ENCODE assay signal across 8 mouse cellular contexts in genomic region chr1:138618012-138618354, GRCm38 (mm10). TPM values are rescaled to one million over a fixed set of nuclear protein-coding genes. Genes with fewer than 3 reads are reported as not detected.
DNase-seq lines count a peak whose midpoint lies in the region; ATAC-seq and TF ChIP-seq lines count a peak whose summit lies in the region.

No protein-coding gene starts in this region.

- no peaks in the 10 kb centered on the region for H3K27me3 ChIP-seq in erythroblast, embryonic 14.5 days (ENCODE audit: control insufficient read depth)
- H3K27me3 ChIP-seq in heart, embryonic 12.5 days (replicated peaks) = no peaks in the 10 kb centered on the region
- no peaks in the 10 kb centered on the region for H3K27me3 ChIP-seq in kidney, postnatal 0 days (ENCODE audit: insufficient read depth, low read length)
- H3K27me3 ChIP-seq in liver, adult 2 months (ENCODE audit: control insufficient read depth, insufficient read depth, low read length) = no peaks in the 10 kb centered on the region

- H3K9me3 ChIP-seq in erythroblast, embryonic 14.5 days (ENCODE audit: control insufficient read depth, low read length) = no peaks in the 10 kb centered on the region
- no peaks in the 10 kb centered on the region for H3K9me3 ChIP-seq in heart, embryonic 12.5 days (replicated peaks)
- H3K9me3 ChIP-seq in kidney, postnatal 0 days (replicated peaks; ENCODE audit: low read length) = no peaks in the 10 kb centered on the region

- peaks cover 14% of the 10 kb centered on the region; the same call in 1 of the 2 replicates for H3K79me2 ChIP-seq in liver, adult 2 months (ENCODE audit: control insufficient read depth, insufficient read depth, low read length)

- peaks cover 29% of the 10 kb centered on the region for H3K4me1 ChIP-seq in erythroblast, embryonic 14.5 days (ENCODE audit: control insufficient read depth)
- peaks cover 22% of the 10 kb centered on the region for H3K4me1 ChIP-seq in heart, embryonic 12.5 days (replicated peaks)
- peaks cover 11% of the 10 kb centered on the region; the same call in 1 of the 2 replicates for H3K4me1 ChIP-seq in kidney, postnatal 0 days (replicated peaks; ENCODE audit: insufficient read depth, low read length)
- H3K4me1 ChIP-seq in liver, adult 2 months (ENCODE audit: control insufficient read depth, insufficient read depth, low read length) = peaks cover 10% of the 10 kb centered on the region

- peak; percentile 86 for DNase-seq in CD4-positive, CD25-positive, alpha-beta regulatory T cell, adult 2 months (ENCODE audit: low read depth, low spot score)
- DNase-seq in brain, embryonic 18.5 days (ENCODE audit: low read depth, low spot score) = peak; percentile 26
- DNase-seq in kidney, postnatal 0 days (ENCODE audit: low spot score) = peak; percentile 95
- peak; percentile 84 for DNase-seq in liver, adult 2 months (ENCODE audit: extremely low read depth, low read depth, low spot score)
- peak; percentile 89 to 90 for DNase-seq in spleen, postnatal 36 days (ENCODE audit: low spot score in 2 of 2)

- WGBS in heart, embryonic 12.5 days = under 1% methylated on average over 11 of the region's 11 CpGs
- WGBS in kidney, postnatal 0 days = 0% methylated on average over 11 of the region's 11 CpGs
- 4% methylated on average over 11 of the region's 11 CpGs for WGBS in liver, adult 2 months

- peak overlapping the region; percentile 97 for H3K4me3 ChIP-seq in erythroblast, embryonic 14.5 days (replicated peaks)
- H3K4me3 ChIP-seq in heart, embryonic 12.5 days = peak overlapping the region; percentile 98
- peak overlapping the region; percentile 96 for H3K4me3 ChIP-seq in kidney, postnatal 0 days (replicated peaks; ENCODE audit: low read depth, low read length)
- H3K4me3 ChIP-seq in liver, adult 2 months (ENCODE audit: insufficient read depth, low read depth, low read length) = peak overlapping the region; percentile 50

- peaks cover 3% of the 10 kb centered on the region for H3K36me3 ChIP-seq in erythroblast, embryonic 14.5 days (ENCODE audit: control insufficient read depth)
- no peaks in the 10 kb centered on the region for H3K36me3 ChIP-seq in heart, embryonic 12.5 days
- no peaks in the 10 kb centered on the region for H3K36me3 ChIP-seq in kidney, postnatal 0 days (ENCODE audit: insufficient read depth, low read length)
- H3K36me3 ChIP-seq in liver, adult 2 months (ENCODE audit: control insufficient read depth, insufficient read depth, low read length) = peaks cover 7% of the 10 kb centered on the region; the same call in 1 of the 2 replicates

- peak; percentile 89 for ATAC-seq in heart, embryonic 12.5 days (ENCODE audit: insufficient number of reproducible peaks, low FRiP score)
- peak; percentile 88 for ATAC-seq in kidney, postnatal 0 days (replicated peaks; ENCODE audit: low FRiP score, low read depth)
- ATAC-seq in monocyte, adult 5-6 weeks (replicated peaks; ENCODE audit: insufficient number of reproducible peaks, low FRiP score, low TSS enrichment, poor library complexity, severe bottlenecking) = peak; percentile 89

- H3K9ac ChIP-seq in heart, embryonic 12.5 days = peak overlapping the region; percentile 65
- H3K9ac ChIP-seq in kidney, postnatal 0 days (ENCODE audit: low read depth, low read length) = peak overlapping the region; percentile 53
- H3K9ac ChIP-seq in liver, adult 2 months (ENCODE audit: low read depth, low read length) = peak overlapping the region; percentile 50

- no peak for TF ChIP-seq POLR2A in liver, adult 2 months (IDR thresholded peaks at IDR 0.05; ENCODE audit: extremely low read depth, insufficient read depth, low read length)

- peak; percentile 56 for TF ChIP-seq CTCF in kidney, postnatal 0 days (IDR thresholded peaks at IDR 0.05; ENCODE audit: low read depth)
- TF ChIP-seq CTCF in liver, adult 2 months (IDR thresholded peaks at IDR 0.05; ENCODE audit: low read depth, low read length) = peak; percentile 34; the same call in 1 of the 2 replicates

- H3K27ac ChIP-seq in heart, embryonic 12.5 days (ENCODE audit: poor library complexity, severe bottlenecking) = peak overlapping the region; percentile 77
- peak overlapping the region; percentile 100 for H3K27ac ChIP-seq in kidney, postnatal 0 days
- H3K27ac ChIP-seq in liver, adult 2 months (replicated peaks; ENCODE audit: insufficient read depth, low read depth, low read length) = peak overlapping the region; percentile 68

- H3K4me2 ChIP-seq in heart, embryonic 12.5 days = peak overlapping the region; percentile 92
- peak overlapping the region; percentile 79 for H3K4me2 ChIP-seq in kidney, postnatal 0 days (ENCODE audit: low read length)

RNA-seq across cellular contexts. Expression of gene Nek7, which starts 2.0 kb away (rescaled TPM):
- 0.60 and 0.92 TPM in 2 replicates for polyA plus RNA-seq in erythroblast, embryonic 14.5 days (2012)
- polyA plus RNA-seq in heart, embryonic 12.5 days (2016; fragmentation: Nextera tagmentation; extraction: Ambion mirVana) = 53.9 and 56.4 TPM in 2 replicates
- polyA plus RNA-seq in kidney, postnatal 0 days (2015; fragmentation: Nextera tagmentation; extraction: Ambion mirVana) = 42.8 and 43.6 TPM in 2 replicates
- 31.5 and 31.7 TPM in 2 replicates for total RNA-seq in liver, adult 2 months (2014; rRNA removed)
- polyA plus RNA-seq in liver, adult 2 months (2012; rRNA removed) = 6.3 and 7.7 TPM in 2 replicates
- total RNA-seq in monocyte, adult 5-6 weeks (2017) = 69.0 to 84.0 TPM (median 79.0 TPM) in 3 replicates

Comparison
In these comparisons a context has a peak if more than half of its experiments do, and no peak if none do; other contexts are left out.
1. Peak in every context shown above with its lines: DNase-seq, ATAC-seq, H3K4me3 ChIP-seq and H3K27ac ChIP-seq.
2. DNase-seq: peak in every context shown above with its lines; median percentile 95 in kidney, postnatal 0 days; 90 in spleen, postnatal 36 days; 86 in CD4-positive, CD25-positive, alpha-beta regulatory T cell, adult 2 months; 84 in liver, adult 2 months; 26 in brain, embryonic 18.5 days.